Mouse (Mus musculus): ENCODE measurements at regions not wholly inside any gene's neighbourhood (a gene's known extent, or its start where the extent isn't known, plus 50 kb on each side); places are given as distances from the start of the nearest gene placed in this dataset.

DNA sequence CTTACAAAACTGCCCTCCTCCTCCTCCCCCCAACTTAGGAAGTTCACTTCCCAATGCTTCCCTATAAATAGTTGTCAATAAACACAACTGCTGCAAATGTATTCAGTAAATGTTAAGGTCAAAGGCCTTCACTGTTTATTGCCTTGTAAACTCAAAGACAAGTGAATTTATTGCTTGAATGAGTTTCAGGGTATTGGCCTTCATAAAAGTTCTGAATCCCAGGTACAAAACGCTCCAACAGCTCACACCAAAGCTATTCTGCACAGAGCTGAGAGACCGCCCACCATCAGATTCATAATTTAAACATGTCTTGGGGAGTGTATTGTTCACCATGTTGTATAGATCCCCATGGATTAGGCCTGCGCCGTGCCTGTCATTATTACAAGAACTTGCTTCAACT is 53.9 kb upstream of the Cdkn3 start:
- DNase-seq (ENCODE audit: low spot score in 2 of 2) = no peak

DNA sequence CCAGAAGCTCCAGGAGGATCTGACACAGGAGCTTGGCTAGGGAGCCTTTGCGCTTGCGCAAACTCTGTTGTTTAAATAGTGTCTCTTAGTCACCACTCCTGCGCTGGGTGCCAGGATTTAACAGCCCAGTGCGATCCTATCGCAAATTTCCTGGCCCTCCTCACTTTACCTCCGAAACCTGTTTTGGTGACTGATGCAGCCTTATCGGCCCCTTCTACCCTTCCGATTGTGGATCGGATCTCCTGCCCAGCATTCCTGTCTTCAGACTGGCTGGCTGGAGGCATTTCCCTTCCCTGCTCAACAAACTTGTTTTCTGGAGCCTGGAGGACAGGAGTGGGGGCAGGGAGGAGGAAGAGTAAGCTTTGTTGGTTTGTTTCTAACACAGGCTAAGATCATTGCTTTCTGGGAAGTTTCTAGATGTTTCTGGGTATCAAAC is 56.0 kb upstream of the Cdkn3 start:
- no peak for DNase-seq (ENCODE audit: low spot score in 2 of 2)

DNA sequence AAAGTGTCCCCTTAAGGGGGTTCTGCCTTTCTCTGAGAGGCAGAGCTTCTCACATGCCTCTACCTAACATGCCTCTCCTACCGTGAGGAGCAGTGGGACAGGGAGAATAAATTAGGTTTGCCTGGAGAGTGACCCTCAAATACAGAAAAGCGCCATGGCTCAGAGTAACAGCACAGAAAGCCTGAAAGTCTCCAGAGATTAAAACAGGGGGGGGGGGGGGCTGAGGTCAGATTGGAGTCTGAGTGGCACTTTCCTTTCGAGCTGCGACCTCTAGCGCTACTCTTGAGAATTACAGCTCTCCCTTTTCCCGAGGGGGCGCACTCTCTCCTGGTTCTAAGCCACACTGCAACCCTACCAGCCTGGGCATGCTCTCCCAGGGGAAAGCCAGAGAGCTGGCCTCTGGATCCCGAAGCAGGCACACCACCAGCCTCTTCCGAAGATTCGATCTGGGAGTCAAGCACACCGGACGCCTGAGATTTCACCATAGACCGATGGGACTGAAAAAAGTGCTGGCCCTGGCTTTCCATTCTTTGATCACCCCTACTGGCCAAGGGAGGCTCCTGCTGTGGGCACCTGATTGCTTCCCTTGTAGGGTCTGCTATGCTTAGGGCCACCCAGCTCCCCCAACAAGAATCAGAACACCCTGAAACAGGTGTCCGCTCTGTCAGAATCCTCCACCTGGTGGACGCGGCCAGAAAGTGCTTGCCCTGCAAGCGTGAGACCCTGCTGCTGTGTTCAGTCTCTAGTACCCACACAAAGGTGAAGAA is 57.5 kb upstream of the Cdkn3 start:
- peak; percentile 26 to 74 for DNase-seq (ENCODE audit: low spot score in 2 of 2)

DNA sequence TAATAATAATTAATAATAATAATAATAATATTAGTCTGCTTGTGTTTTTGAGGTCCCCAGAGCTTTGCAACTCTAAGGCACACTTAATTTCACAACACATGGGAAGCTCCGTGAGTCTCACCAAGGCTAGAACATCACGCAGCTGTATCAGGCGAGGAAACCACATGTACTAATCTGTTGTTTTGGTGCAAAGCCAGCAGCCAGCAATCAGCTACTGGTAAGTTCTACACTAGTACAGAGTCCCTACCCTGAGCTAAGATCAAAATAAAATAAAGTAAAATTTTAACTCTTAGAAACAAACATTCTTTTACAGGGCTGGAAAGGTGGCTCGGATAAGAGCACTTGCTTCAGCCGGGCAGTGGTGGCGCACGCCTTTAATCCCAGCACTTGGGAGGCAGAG is 67.8 kb upstream of the Cdkn3 start:
- no peak for DNase-seq (ENCODE audit: low spot score in 2 of 2)

DNA sequence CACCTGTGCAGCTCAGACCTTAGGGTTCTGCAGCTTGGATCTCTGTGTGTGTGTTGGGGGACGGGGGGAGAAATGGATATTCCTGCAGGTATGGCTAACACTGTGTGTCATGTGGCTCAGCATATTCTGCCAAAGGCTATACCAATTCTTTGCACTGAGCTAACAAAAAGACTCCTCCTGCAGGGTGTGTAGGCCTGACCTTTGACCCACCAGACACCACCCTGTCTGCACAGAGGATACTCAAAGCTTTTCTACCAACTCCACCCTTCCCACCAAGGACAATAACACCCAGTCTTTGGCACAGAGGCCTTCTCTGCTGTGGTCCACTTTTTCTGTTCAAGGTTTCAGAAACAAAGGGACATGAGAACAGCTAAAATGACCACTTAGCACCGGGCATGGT is 68.3 kb upstream of the Cdkn3 start:
- no peak for DNase-seq (ENCODE audit: low spot score in 2 of 2)

DNA sequence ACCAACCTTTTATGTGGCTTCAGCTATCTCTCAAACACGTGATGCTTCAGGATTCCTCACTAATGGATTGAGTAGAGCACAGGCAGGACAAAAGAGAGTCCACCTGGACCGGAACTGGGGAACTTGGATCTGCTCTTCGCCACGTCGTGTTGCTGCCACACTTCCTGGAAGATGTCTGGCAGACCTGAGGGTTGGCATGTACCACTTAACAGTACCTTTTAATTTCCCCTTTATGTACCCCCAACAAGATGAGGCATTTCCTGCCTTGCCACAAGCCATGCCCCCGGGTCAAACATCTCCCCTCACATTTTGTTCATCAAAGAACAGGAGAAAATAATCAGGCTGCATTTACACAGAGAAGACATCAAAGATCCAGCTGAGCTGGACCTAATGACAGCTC is 77.6 kb upstream of the Cdkn3 start:
- no peak for DNase-seq (ENCODE audit: low spot score in 2 of 2)

DNA sequence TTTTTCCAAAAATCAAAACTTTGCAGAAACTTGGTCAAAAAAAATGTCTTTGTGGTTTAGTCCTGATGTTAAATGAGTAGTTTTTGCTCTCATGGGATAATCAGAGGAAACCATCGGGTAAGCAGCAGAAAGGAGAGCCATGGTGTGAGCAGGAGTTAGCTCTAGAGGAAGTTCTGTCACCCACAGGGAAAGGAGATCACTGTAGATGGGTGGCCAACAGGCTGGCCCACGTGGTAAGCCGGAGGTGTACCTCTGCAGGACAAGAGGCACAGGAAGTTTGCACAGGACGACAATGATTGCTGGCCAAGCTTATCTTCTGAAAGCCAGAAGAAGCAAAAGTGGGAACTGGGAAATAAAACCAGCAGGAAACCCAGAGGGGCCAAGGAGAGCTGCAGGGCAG is 81.4 kb upstream of the Cdkn3 start:
- DNase-seq (ENCODE audit: low spot score in 2 of 2) = no peak

DNA sequence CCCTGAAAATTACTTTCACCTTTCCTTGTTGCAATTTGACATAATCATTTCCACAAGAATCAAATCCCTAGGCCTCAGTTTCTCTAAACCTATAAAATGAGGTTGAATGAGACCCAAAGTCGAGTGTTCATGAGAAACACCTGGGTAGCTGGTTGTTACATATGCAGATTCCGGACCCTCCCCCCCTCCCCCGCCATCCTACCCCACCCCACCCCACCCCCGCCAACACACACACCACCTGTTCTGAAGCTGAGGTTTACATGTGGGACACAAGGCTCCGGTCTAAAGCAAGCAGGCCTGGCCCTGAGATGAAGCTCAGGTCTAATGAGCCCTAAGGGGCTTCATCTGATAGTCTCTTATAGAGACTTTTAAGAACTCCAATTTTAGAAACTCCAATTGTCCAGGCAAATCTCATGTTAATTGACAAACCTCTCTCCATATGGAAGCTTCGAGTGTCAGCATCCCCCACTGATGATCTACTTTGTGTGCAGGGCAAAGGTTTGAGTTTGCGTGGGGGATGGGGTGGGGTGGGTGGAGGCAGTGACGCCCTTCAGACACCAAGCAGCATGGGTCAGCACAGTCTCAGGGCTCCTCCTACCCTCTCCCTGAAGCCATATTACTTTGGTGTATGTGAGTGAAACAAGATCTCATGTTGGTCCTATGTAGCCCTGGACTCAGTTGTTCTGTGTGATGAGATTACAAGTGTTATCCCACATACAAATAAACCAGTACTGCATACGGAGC is 88.7 kb upstream of the Cdkn3 start:
- no peak for DNase-seq (ENCODE audit: low spot score in 2 of 2)

DNA sequence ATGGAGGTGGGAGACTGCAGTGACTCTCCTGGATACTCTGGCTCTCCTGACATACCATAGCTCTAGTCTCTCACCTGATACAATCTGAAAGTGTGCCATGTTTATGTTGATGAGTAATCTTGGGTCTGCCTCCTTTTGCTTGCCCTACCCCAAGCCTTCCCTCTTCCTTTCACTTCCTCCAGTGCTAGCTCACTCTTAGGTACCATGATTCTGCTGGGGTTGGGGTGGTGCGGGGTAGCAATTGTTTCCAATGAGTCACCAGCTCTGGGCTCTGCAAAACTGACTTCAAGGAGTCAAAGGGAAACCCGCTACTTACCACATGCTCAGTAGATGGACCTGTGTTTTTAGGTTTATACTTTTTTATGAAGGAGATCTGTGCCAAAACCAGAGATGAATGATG is 89.3 kb upstream of the Cdkn3 start:
- no peak for DNase-seq (ENCODE audit: low spot score in 2 of 2)

DNA sequence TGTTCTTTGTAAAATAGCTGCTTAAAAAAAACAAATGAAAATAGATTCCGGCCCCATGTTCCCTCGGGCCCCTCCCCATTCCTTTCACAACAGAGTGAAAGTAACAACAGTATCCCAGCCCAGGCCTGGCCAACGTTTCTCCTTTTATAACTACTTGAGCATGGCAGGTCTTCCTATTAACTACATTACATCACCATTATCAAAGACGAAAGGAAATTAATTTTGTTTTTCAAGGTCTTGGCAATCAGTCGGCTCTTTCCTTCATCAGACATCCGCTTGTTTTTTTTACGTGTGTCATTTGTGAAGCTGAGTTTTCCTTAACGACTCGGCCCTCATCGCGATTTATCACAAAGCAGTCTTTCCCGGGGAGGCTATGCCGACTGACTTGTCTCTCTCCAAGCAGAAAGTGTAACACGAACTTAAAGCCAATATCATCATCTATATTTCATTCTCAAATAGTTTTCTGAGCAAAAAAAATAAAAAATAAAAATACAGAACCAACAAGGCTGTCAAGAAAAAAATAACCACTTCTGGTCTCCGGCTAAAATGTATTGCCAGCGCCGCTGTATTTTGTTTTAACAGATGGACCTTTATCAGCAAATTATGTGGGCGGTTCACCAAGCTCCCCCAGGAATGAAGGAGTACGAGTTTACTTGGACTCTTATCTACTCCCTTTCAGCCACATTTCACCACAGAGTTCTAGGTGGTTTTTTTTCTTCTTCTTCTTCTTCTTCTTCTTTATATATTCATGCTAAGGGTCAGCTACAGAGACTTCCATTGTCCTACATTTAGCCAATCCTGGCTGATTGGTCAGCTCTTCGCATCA is 89.9 kb upstream of the Cdkn3 start:
- no peak for DNase-seq (ENCODE audit: low spot score in 2 of 2)

DNA sequence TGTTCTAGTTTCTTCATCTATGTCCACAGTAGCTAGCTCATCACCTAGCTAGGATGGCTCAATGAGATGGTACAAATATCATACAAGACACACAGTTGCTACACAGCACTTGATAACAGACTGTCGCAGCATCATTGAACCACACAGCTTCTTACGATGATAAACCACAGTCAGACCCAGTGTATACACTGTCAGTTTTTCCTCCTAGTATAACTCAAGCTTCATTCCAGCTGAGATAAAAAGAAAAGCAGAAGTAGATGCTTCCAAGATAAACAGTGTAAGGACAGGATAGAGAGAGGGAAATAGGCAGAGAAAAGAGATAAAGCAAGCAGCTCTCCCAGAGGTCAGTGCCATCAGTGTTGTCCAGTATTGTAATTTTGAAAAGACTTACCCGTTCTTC is 92.1 kb upstream of the Cdkn3 start:
- DNase-seq (ENCODE audit: low spot score in 2 of 2) = no peak

DNA sequence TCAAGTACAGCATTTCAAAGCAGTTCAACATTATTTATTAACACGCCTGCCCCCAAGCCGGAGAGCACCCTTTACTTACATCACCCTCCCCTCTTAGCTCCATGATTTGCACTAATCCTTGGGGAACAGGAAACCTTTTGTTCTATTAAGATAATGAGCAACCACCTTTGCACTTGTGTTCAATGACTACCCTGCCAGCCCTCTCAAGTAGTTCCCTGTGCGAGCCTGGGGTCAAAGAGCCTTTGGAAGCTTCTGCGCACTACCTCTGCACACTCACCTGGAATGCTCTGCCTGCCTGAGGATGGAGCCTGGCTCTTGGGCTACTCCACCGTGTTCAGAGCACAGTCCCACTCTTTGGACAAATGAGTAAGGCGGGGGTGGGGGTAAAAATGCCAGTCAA is 96.0 kb upstream of the Cdkn3 start:
- DNase-seq (ENCODE audit: low spot score in 2 of 2) = no peak

DNA sequence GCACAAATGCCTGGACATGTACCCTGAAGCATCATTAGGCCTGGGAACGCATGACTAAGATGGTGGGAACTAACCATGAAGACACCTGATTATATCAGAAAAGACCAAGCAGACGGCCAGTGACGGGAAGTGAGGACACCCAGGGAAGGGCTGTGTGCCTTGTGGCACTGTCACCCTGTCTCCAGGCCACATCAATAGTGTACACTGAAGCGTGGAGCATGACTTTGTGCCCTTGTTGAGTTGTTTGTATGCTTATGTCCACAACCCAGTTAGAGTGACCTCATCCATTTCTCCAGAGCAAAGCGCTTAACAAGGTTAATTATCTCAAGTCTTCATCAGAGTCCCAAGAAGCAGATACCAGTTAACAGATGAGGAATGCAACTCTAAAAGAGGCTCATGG is 96.8 kb upstream of the Cdkn3 start:
- DNase-seq (ENCODE audit: low spot score in 2 of 2) = no peak

DNA sequence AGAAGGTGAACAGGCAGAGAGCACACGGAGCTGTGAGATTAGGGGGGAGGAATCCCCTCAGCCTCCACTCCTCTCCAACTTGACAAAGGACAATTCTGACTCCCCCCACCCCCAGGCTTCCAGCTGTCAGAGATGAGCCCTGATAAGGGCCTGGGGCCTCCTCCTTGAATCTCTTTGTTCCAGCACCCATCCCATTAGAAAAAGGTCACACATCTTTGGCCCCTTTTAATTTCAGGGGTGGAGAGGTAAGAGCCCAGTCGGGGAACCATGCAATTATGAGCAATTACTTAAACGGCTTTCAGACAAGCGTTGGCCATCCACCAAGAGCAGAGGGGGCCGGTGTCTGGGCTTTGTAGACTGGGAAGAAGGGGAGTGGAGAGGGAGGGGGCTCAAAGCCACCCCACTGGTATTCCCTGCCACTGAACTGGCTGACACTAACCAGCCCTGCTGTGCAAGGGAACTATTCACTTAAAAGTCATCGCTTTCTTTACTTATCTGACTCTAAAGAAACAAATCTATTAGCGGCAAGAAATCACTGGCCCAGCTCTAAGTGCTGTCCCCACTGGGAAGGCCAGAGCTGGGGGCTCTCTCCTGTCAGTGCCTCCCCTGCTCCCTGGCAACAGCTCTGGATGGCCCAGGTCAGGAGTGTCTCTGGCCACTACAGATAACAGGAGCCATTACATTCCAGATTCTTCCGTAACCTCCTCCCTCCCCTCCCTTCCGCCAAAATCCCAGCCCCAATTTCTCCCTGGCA is 98.4 kb upstream of the Cdkn3 start:
- DNase-seq (ENCODE audit: low spot score in 2 of 2) = no peak

DNA sequence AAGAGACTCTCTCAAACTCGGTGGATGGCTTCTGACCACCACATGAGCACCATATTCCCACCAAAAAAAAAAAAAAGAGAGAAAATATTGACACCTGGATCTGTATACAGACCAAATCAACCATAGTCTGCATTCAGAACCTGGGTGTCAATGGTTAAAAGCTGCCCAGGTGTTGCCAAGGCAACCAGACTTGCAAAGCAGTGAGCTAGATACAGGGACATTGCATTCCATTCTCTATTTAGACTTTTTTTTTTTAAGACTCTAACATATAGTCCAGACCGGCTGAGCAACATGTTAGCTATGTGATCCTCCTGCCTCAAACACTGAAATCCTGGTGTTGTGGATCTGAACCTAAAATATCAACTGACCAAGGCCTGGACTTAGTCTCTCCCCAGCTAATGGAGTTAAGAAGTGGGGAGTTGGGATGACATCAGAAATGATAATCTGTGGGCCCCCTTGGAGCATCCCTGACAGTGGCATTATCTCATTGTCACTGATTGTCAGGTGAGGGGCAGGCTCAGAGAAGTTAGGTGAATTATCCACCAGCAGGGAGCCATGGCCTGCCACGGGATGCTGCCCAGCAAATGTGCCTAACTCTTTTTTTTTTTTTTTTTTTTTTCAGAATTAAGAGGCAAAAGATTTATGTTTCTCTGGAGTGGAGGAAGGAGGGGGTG is 99.1 kb upstream of the Cdkn3 start:
- no peak for DNase-seq (ENCODE audit: low spot score in 2 of 2)

DNA sequence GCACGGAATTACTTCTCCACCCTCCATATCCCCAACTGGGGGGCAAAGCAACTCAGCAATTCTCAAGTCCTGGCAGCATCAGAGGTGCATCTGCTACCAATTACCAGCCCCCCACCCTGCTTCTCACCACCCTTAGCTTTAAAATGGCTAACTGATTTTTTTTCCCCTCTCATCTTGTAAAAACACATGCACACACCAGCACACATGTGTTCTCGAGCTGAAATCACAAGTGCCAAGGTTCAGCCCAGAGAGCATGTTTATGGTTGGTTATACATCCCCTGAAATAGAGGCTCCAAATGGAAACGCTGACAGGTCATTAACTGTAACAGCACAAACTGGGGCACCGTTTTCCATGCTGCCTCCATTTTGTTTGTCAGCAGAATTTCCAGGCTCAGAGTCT is 101.0 kb upstream of the Cdkn3 start:
- no peak for DNase-seq (ENCODE audit: low spot score in 2 of 2)

DNA sequence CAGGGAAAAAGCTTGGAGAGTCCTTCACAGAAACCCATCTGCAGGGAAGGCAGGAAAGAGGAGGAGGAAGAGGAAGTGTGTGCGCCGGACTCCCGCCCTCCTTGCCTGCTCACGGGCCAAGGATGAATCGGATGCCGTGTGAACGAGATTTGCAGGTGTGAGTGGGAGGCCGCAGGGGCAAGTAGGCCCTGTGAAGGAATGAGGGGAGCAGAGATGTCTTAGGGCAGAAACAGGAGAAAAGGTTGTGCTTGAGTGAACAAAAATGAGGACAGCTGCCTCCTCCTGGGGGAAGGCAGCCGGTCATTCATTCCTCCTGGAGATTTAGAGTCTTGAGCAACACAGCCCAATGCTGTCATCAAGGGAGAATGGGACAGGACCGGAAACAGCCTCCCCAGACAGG is 104.1 kb upstream of the Cdkn3 start:
- no peak for DNase-seq (ENCODE audit: low spot score in 2 of 2)

DNA sequence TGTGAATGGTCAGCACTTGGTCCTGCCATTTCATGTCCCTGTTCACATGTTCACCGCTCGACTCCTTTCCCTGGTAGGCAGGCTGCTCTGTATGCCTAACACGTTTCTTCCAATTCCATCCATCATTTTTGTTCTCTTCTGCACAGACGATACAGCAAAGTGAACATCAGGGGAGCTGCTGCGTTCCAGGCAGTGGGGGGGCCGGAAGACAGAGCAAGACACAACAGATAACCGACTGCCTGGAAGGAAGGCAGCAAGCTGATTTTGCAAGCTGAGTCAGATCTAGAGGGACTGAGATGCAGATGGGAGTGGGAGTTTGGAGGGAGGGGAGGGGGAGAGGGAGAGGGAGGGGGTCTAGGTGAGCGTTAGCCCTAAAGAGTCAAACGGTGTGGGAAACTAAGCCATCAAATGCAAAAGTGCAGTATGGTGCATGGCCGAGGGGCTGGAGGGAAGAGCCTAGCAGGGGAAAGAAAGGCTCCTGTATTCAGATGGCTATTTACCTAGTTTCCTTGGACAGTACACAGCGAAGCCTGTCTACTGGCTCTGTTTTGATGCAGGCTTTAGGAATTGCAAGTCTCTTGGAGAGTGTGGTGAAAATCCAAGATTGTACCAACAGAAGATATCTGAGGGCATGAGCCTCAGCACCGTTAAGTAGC is 112.9 kb upstream of the Cdkn3 start:
- no peak for DNase-seq (ENCODE audit: low spot score in 2 of 2)

DNA sequence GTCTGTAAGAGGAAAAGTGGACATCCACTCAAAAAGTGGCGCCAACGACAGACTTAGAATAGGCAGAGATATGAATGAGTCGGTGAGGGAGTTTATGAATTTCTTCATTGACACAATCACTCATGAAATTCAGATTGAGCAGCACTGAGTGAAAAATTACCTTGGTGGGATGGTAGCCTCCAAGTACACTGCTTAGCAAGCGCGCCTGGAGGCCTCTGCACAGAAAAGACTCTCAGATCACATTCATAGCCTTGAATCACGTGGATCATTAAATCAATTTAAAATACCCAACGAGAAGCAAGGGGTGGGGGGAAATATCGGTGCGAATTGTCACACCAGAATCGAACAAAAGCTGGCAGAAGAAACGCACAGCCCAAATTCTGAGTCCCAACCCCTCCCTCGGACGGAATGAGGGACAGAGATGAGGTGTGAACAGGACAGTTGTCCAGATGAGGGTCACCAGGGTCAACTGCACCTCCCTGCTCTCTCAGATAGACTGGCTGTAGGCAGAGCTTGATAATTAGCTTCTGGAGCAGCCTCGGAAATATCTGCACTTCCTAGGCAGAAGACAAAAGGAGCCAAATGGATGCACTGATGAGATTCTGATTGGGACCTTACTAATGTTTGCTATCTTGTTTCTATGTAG is 113.5 kb upstream of the Cdkn3 start:
- no peak for DNase-seq (ENCODE audit: low spot score in 2 of 2)

DNA sequence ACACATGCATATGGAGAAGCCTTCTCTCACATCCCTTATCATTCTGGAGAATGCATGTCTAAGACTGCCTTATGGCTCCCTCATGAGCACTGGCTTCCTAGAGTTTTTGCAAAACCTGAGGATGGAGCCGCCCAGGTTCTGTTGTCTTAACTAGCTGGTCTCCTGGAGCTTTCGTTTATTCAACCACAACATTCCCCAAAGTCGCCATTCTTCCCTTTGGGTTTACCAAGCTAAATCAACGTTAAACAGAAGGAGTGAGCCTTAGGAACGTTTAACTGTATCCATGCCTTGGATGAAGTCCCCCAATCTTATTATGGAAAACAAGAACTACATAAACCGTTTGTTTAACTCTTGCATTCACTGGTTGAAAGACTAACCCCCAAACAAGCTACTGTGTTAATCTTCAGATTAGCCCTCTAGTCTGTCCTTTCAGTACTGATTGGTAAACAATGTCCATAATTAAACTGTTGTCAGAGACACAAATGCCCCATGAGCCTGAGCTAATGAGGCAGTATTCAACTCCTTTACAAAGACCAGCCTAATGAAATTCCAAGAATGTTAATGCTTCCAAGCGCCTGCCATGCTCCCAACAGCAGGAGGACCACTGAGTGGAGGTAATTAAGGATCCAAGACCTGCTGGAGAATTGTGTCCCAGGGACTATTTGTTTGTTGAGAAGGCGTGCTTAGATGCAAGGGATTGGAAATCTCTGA is 121.1 kb upstream of the Cdkn3 start:
- no peak for DNase-seq (ENCODE audit: low spot score in 2 of 2)
